Mouse (Mus musculus) fat pad, adult 2 months (tissue): Measurements from ENCODE around the gene Zfp462.
"Not testable (repeated sequence)": the region's sequence is repeated elsewhere in the genome, so short reads cannot be mapped to it uniquely, and the experiment has no call there.

Experiments used
- DNase-seq: peaks from one replicate; pipeline ENCODE4 v3.0.0-alpha.2; 2011; ENCODE audit warnings: low read depth, low spot score; ENCODE audit errors: extremely low read depth

Zfp462 gene

GRCm38 (mm10) chr4:54944921-54945430 is at the start of gene Zfp462:
Gene Zfp462, plus strand, starts transcription at chr4:54945048.
- no peak for DNase-seq

- no peak for DNase-seq
Measured at GRCm38 (mm10) chr4:54896017-54896416, 48.8 kb upstream of the Zfp462 start.

- no peak for DNase-seq
Measured at GRCm38 (mm10) chr4:54904641-54905040, 40.2 kb upstream of the Zfp462 start.

- no peak for DNase-seq
Measured at GRCm38 (mm10) chr4:54905399-54905953, 39.4 kb upstream of the Zfp462 start.

- DNase-seq, result peak; percentile 23
Measured at GRCm38 (mm10) chr4:54910300-54910699, 34.5 kb upstream of the Zfp462 start.

- no peak for DNase-seq
Measured at GRCm38 (mm10) chr4:54918276-54918675, 26.6 kb upstream of the Zfp462 start.

GRCm38 (mm10) chr4:54923386-54923785 is 21.5 kb upstream of the Zfp462 start:
- no peak for DNase-seq

GRCm38 (mm10) chr4:54924306-54924705 is 20.5 kb upstream of the Zfp462 start:
- DNase-seq, result no peak

- not testable (repeated sequence) for DNase-seq
Measured at GRCm38 (mm10) chr4:54926456-54926855, 18.4 kb upstream of the Zfp462 start.

GRCm38 (mm10) chr4:54927321-54928062 is 17.4 kb upstream of the Zfp462 start:
- not testable (repeated sequence) for DNase-seq

GRCm38 (mm10) chr4:54929686-54930085 is 15.2 kb upstream of the Zfp462 start:
- no peak for DNase-seq

- no peak for DNase-seq
Measured at GRCm38 (mm10) chr4:54932668-54933067, 12.2 kb upstream of the Zfp462 start.

GRCm38 (mm10) chr4:54937161-54937560 is 7.7 kb upstream of the Zfp462 start:
- no peak for DNase-seq

- DNase-seq, result no peak
Measured at GRCm38 (mm10) chr4:54945603-54946445, 976 bp downstream of the Zfp462 start.

GRCm38 (mm10) chr4:54946662-54947055 is 1.8 kb downstream of the Zfp462 start:
- DNase-seq, result no peak

- no peak for DNase-seq
Measured at GRCm38 (mm10) chr4:54947056-54947990, 2.5 kb downstream of the Zfp462 start.

GRCm38 (mm10) chr4:54947991-54948615 is 3.3 kb downstream of the Zfp462 start:
- DNase-seq, result no peak

- DNase-seq, result no peak
Measured at GRCm38 (mm10) chr4:54948616-54949560, 4.0 kb downstream of the Zfp462 start.

GRCm38 (mm10) chr4:54949561-54949940 is 4.7 kb downstream of the Zfp462 start:
- DNase-seq, result no peak
